Mouse (Mus musculus) forebrain, embryonic 10.5 days (tissue): Measurements from ENCODE around the gene Rasip1. TPM values are rescaled to one million over a fixed set of nuclear protein-coding genes. Genes with fewer than 3 reads are reported as not detected.

Experiments used
- DNase-seq: peaks from one replicate; pipeline ENCODE4 v3.0.0-alpha.2; 2017; ENCODE audit warnings: low spot score; ENCODE audit errors: extremely low spot score
- H3K27ac ChIP-seq: fragments of 300-500 bp; sonication (generic); 2 replicates; pipeline ENCODE4 v1.5.1; 2016; ENCODE audit warnings: mild to moderate bottlenecking
- H3K27me3 ChIP-seq: fragments of 300-500 bp; sonication (generic); 2 replicates; pipeline ENCODE4 v1.6.1; 2016; ENCODE audit warnings: mild to moderate bottlenecking; ENCODE audit not compliant: poor library complexity, severe bottlenecking
- H3K36me3 ChIP-seq: fragments of 300-500 bp; sonication (generic); replicated peaks from 2 replicates; pipeline ENCODE4 v1.6.1; 2016; ENCODE audit warnings: mild to moderate bottlenecking, moderate library complexity
- H3K4me1 ChIP-seq: fragments of 300-500 bp; sonication (generic); 2 replicates; pipeline ENCODE4 v1.6.1; 2016
- H3K4me3 ChIP-seq: fragments of 300-500 bp; sonication (generic); 2 replicates; pipeline ENCODE4 v1.5.1; 2016; ENCODE audit warnings: mild to moderate bottlenecking, moderate library complexity
- H3K9me3 ChIP-seq: fragments of 300-500 bp; sonication (generic); 2 replicates; pipeline ENCODE4 v1.6.1; 2016; ENCODE audit warnings: mild to moderate bottlenecking, moderate library complexity
- WGBS: fragments of 180-500 bp; shearing (Covaris S2); methylation state at CpG from one replicate; pipeline ENCODE4 v1.1.7; 2016; 5-methylcytosine and 5-hydroxymethylcytosine counted together
- polyA plus RNA-seq: library from polyadenylated mRNA; unstranded; fragments of >200 nt; fragmentation: Nextera tagmentation; extraction: Ambion mirVana; gene quantifications from 2 replicates; pipeline ENCODE4 v1.2.1, GENCODE M21; 2016

Rasip1 gene
- polyA plus RNA-seq, 1 experiment from 2014 or later: 4.5 TPM

- no peaks in the 10 kb centered on the region for H3K9me3 ChIP-seq
- H3K36me3 ChIP-seq: no peaks in the 10 kb centered on the region
- H3K27me3 ChIP-seq: peaks cover 7% of the 10 kb centered on the region; the same call in 1 of the 2 replicates
- 72% methylated on average over 7 of the region's 7 CpGs for WGBS
- H3K4me1 ChIP-seq: peaks cover 55% of the 10 kb centered on the region
- no peak for DNase-seq
- H3K4me3 ChIP-seq: peak within 1 kb of the TSS; percentile 32
- H3K27ac ChIP-seq: peak within 1 kb of the TSS; percentile 86
Observed at GRCm38 (mm10) chr7:45683396-45684050, 56.2 kb downstream of the Rasip1 start, which contains the start of gene Ntn5. Ntn5 (plus strand) TSS chr7:45684022.

GRCm38 (mm10) chr7:45685811-45686210 is 58.5 kb downstream of the Rasip1 start:
- Histone ChIP-seq H3K27ac (peak overlapping the region; percentile 68), H3K4me1 (peaks cover 68% of the 10 kb centered on the region), H3K9me3 (no peaks in the 10 kb centered on the region), H3K27me3 (peaks cover 7% of the 10 kb centered on the region; the same call in 1 of the 2 replicates), H3K36me3 (no peaks in the 10 kb centered on the region), H3K4me3 (no peak overlapping the region; the same call in 1 of the 2 replicates)
- no peak for DNase-seq
- 58% methylated on average over 10 of the region's 10 CpGs for WGBS

GRCm38 (mm10) chr7:45686841-45687240 is 59.6 kb downstream of the Rasip1 start:
- Histone ChIP-seq H3K27me3 (peaks cover 7% of the 10 kb centered on the region; the same call in 1 of the 2 replicates), H3K4me3 (no peak overlapping the region), H3K4me1 (peaks cover 68% of the 10 kb centered on the region), H3K9me3 (no peaks in the 10 kb centered on the region), H3K36me3 (no peaks in the 10 kb centered on the region), H3K27ac (0 out of 2 replicates have a peak overlapping the region, but pooled peaks have one; percentile 68)
- WGBS: 88% methylated on average over 3 of the region's 3 CpGs
- DNase-seq: no peak

Other genes starting within 250 kb of the Rasip1 start
- gene Snrnp70, start 231.7 kb upstream of the Rasip1 start, polyA plus RNA-seq: 295 TPM in 2 replicates
- not detected in 2 replicates for gene Kcna7, start 221.8 kb upstream of the Rasip1 start, polyA plus RNA-seq
- gene Ntf5, start 213.8 kb upstream of the Rasip1 start, polyA plus RNA-seq: 0.46 and 0.87 TPM in 2 replicates
- not detected in 2 replicates for gene Lhb, start 206.7 kb upstream of the Rasip1 start, polyA plus RNA-seq
- gene Gys1, start 192.6 kb upstream of the Rasip1 start, polyA plus RNA-seq: 39.0 and 41.6 TPM in 2 replicates
- 235 and 237 TPM in 2 replicates for gene Ruvbl2, start 189.4 kb upstream of the Rasip1 start, polyA plus RNA-seq
- 5,105 and 5,277 TPM in 2 replicates for gene Ftl1, start 167.6 kb upstream of the Rasip1 start, polyA plus RNA-seq
- 247 and 254 TPM in 2 replicates for gene Bax, start 160.6 kb upstream of the Rasip1 start, polyA plus RNA-seq
- gene Tulp2, start 145.6 kb upstream of the Rasip1 start, polyA plus RNA-seq: 0.12 and 0.20 TPM in 2 replicates
- gene Gm45808, start 140.7 kb upstream of the Rasip1 start, polyA plus RNA-seq: not detected in 2 replicates
- 6.4 and 7.2 TPM in 2 replicates for gene Dhdh, start 138.7 kb upstream of the Rasip1 start, polyA plus RNA-seq
- gene Nucb1, start 117.1 kb upstream of the Rasip1 start, polyA plus RNA-seq: 99.3 and 106 TPM in 2 replicates
- gene Ppp1r15a, start 101.2 kb upstream of the Rasip1 start, polyA plus RNA-seq: 16.4 and 17.7 TPM in 2 replicates
- gene Plekha4, start 101.2 kb upstream of the Rasip1 start, polyA plus RNA-seq: 1.1 and 1.2 TPM in 2 replicates
- gene Hsd17b14, start 72.6 kb upstream of the Rasip1 start, polyA plus RNA-seq: 0.39 and 0.63 TPM in 2 replicates
- 38.2 and 39.1 TPM in 2 replicates for gene Bcat2, start 57.3 kb upstream of the Rasip1 start, polyA plus RNA-seq
- gene Fgf21, start 12.0 kb upstream of the Rasip1 start, polyA plus RNA-seq: not detected in 2 replicates
- gene Fut1, start 10.2 kb upstream of the Rasip1 start, polyA plus RNA-seq: 0.07 TPM in 1 of 2 replicates, not detected in the other
- gene Izumo1, start 5.7 kb upstream of the Rasip1 start, polyA plus RNA-seq: 0.25 TPM in 1 of 2 replicates, not detected in the other
- gene Mamstr, start 12.5 kb downstream of the Rasip1 start, polyA plus RNA-seq: 1.7 and 3.1 TPM in 2 replicates
- gene Fut2, start 38.9 kb downstream of the Rasip1 start, polyA plus RNA-seq: 0.12 TPM in 2 replicates
- gene Ntn5, start 56.5 kb downstream of the Rasip1 start, polyA plus RNA-seq: 0.38 and 0.63 TPM in 2 replicates
- gene Sec1, start 66.9 kb downstream of the Rasip1 start, polyA plus RNA-seq: 0.78 and 1.1 TPM in 2 replicates
- 2.5 and 3.2 TPM in 2 replicates for gene Car11, start 72.4 kb downstream of the Rasip1 start, polyA plus RNA-seq
- 2.6 and 2.7 TPM in 2 replicates for gene Dbp, start 77.6 kb downstream of the Rasip1 start, polyA plus RNA-seq
- gene Rpl18, start 88.0 kb downstream of the Rasip1 start, polyA plus RNA-seq: 1,181 and 1,186 TPM in 2 replicates
- gene Sphk2, start 90.5 kb downstream of the Rasip1 start, polyA plus RNA-seq: 34.0 and 36.6 TPM in 2 replicates
- gene Fam83e, start 93.7 kb downstream of the Rasip1 start, polyA plus RNA-seq: 2.6 and 3.3 TPM in 2 replicates
- gene Spaca4, start 98.3 kb downstream of the Rasip1 start, polyA plus RNA-seq: 0.50 TPM in 1 of 2 replicates, not detected in the other
- gene Lmtk3, start 156.2 kb downstream of the Rasip1 start, polyA plus RNA-seq: 1.7 and 2.7 TPM in 2 replicates
- 1.6 and 2.3 TPM in 2 replicates for gene Sult2b1, start 157.2 kb downstream of the Rasip1 start, polyA plus RNA-seq
- gene Cyth2, start 187.1 kb downstream of the Rasip1 start, polyA plus RNA-seq: 132 and 136 TPM in 2 replicates
- 0.76 and 0.78 TPM in 2 replicates for gene Kcnj14, start 197.3 kb downstream of the Rasip1 start, polyA plus RNA-seq
- 132 and 137 TPM in 2 replicates for gene Grwd1, start 203.5 kb downstream of the Rasip1 start, polyA plus RNA-seq
- gene Kdelr1, start 245.3 kb downstream of the Rasip1 start, polyA plus RNA-seq: 34.1 and 37.0 TPM in 2 replicates